Mouse (Mus musculus) forebrain, embryonic 12.5 days (tissue): ENCODE measurements at regions not wholly inside any gene's neighbourhood (a gene's known extent, or its start where the extent isn't known, plus 50 kb on each side); places are given as distances from the start of the nearest gene placed in this dataset.
"Not testable (repeated sequence)": the region's sequence is repeated elsewhere in the genome, so short reads cannot be mapped to it uniquely, and the experiment has no call there.

Source experiments
- ATAC-seq: fragments of 200-750 bp; cut with Nextera tagmentation; 2 replicates; pipeline ENCODE4 v1.8.0; 2017; ENCODE audit warnings: moderate TSS enrichment; ENCODE audit not compliant: low FRiP score
- H3K27ac ChIP-seq: fragments of 300-500 bp; sonication (generic); 2 replicates; pipeline ENCODE4 v1.5.1; 2016; ENCODE audit warnings: mild to moderate bottlenecking
- H3K27me3 ChIP-seq: fragments of 300-500 bp; sonication (generic); 2 replicates; pipeline ENCODE4 v1.6.1; 2016; ENCODE audit warnings: mild to moderate bottlenecking
- H3K36me3 ChIP-seq: fragments of 300-500 bp; sonication (generic); replicated peaks from 2 replicates; pipeline ENCODE4 v1.6.1; 2016; ENCODE audit warnings: mild to moderate bottlenecking
- H3K4me1 ChIP-seq: fragments of 300-500 bp; sonication (generic); 2 replicates; pipeline ENCODE4 v1.6.1; 2016
- H3K4me2 ChIP-seq: fragments of 300-500 bp; sonication (generic); 2 replicates; pipeline ENCODE4 v1.6.1; 2016; ENCODE audit warnings: mild to moderate bottlenecking, moderate library complexity
- H3K4me3 ChIP-seq: fragments of 300-500 bp; sonication (generic); replicated peaks from 2 replicates; pipeline ENCODE4 v1.5.1; 2016; ENCODE audit warnings: mild to moderate bottlenecking
- H3K9ac ChIP-seq: fragments of 300-500 bp; sonication (generic); 2 replicates; pipeline ENCODE4 v1.6.1; 2016; ENCODE audit warnings: mild to moderate bottlenecking
- H3K9me3 ChIP-seq: fragments of 300-500 bp; sonication (generic); 2 replicates; pipeline ENCODE4 v1.6.1; 2016
- WGBS: fragments of 180-500 bp; shearing (Covaris S2); methylation state at CpG from one replicate; pipeline ENCODE4 v1.1.7; 2016; 5-methylcytosine and 5-hydroxymethylcytosine counted together

DNA sequence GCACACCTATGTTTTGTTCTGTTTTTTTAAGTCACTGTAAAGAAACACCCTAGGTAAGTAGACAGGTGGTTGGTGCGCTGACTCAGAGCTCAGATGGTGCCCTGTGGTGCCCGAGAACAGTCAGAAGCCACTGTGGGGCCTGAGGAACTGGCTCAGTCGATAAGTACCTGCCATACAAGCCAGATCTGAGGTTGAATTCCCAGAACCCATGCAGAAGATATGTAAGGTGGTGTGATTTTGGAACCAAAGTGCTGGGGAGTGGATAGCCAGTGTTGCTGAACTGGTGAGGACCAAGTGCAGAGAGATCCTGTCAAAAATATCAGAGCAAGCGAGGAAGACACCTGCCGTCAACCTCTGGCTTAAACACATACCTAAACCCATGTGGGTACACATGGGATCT is 65.4 kb downstream of the Chst1 start:
- Histone ChIP-seq H3K27ac (no peak overlapping the region), H3K27me3 (0 out of 2 replicates have a peak, but pooled peaks cover 4% of the 10 kb centered on the region), H3K4me2 (no peak overlapping the region), H3K9ac (no peak overlapping the region), H3K9me3 (no peaks in the 10 kb centered on the region), H3K4me3 (no peak overlapping the region), H3K4me1 (peaks cover 23% of the 10 kb centered on the region), H3K36me3 (no peaks in the 10 kb centered on the region)
- WGBS, result 71% methylated on average over 5 of the region's 5 CpGs
- no peak for ATAC-seq

- no peak for ATAC-seq
- no peak overlapping the region for H3K4me3 ChIP-seq
- H3K27me3 ChIP-seq, result peaks cover 5% of the 10 kb centered on the region; the same call in 1 of the 2 replicates
- no peak overlapping the region for H3K27ac ChIP-seq
- H3K4me1 ChIP-seq, result peaks cover 26% of the 10 kb centered on the region
- H3K4me2 ChIP-seq, result no peak overlapping the region
- no peaks in the 10 kb centered on the region for H3K9me3 ChIP-seq
- WGBS, result 68% methylated on average over 1 of the region's 1 CpGs
- no peak overlapping the region for H3K9ac ChIP-seq
- H3K36me3 ChIP-seq, result no peaks in the 10 kb centered on the region
Observed at GRCm38 (mm10) chr2:92667192-92667591, 67.7 kb downstream of the Chst1 start.

DNA sequence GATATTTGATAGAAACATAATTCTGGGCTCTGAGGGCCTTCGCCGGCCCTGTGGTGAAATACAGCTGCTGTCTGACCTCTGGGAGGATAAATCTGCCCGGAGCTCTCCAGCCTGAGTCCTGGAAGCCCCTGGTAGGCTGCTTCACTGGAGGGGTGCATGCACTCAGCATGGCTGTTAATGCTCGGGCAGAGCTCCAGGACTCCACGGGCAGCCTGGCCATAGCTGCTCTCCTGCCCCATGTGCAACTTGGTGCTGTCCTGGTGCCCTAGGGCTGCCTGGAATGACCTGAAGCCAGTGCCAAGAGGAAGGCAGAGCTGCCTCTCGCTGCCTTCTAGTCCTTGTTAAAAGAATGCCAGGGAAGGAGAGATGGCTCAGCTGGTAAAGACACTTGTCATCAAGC is 68.2 kb downstream of the Chst1 start:
- no peaks in the 10 kb centered on the region for H3K9me3 ChIP-seq
- H3K4me3 ChIP-seq, result no peak overlapping the region
- H3K4me1 ChIP-seq, result peaks cover 26% of the 10 kb centered on the region
- 58% methylated on average over 6 of the region's 6 CpGs for WGBS
- ATAC-seq, result no peak
- no peaks in the 10 kb centered on the region for H3K36me3 ChIP-seq
- no peak overlapping the region for H3K27ac ChIP-seq
- no peak overlapping the region for H3K4me2 ChIP-seq
- no peak overlapping the region for H3K9ac ChIP-seq
- peaks cover 11% of the 10 kb centered on the region; the same call in 1 of the 2 replicates for H3K27me3 ChIP-seq

DNA sequence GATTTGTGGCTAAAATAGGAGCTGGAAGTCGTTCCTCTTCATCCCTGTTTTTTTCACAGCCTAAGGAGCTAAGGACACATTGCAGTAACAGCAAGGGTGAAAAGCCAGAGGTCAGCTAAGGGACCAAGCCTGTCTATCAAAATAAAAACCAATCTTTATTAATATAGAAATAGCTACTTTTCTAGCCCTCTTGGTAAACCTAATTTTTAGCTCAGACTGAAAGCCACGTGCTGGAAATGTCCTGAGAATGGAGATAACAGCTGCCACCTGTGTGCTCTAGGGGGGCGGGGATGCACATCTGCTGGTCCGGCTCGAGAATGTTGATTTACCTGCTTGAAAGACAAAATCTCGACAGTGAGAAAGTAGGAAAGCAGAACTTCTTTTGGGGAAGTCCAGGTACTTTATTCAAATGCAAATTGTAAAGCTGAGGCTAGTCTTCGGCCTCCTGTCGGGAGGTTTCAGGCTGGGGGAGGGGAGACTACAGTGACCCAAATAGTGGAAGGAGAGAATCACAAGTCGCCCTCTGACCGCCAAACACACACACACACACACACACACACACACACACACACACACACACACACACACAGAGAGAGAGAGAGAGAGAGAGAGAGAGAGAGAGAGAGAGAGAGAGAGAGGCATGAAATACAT is 70.0 kb downstream of the Chst1 start:
- WGBS, result 14% methylated on average over 10 of the region's 10 CpGs
- not testable (repeated sequence) for H3K4me3 ChIP-seq, H3K36me3 ChIP-seq

GRCm38 (mm10) chr2:92671586-92671985 is 72.1 kb downstream of the Chst1 start:
- Histone ChIP-seq H3K27me3 (peaks cover 13% of the 10 kb centered on the region; the same call in 1 of the 2 replicates), H3K9me3 (no peaks in the 10 kb centered on the region), H3K4me2 (no peak overlapping the region), H3K27ac (no peak overlapping the region), H3K36me3 (no peaks in the 10 kb centered on the region), H3K4me3 (no peak overlapping the region), H3K9ac (no peak overlapping the region), H3K4me1 (peaks cover 13% of the 10 kb centered on the region)
- ATAC-seq, result no peak
- WGBS, result 39% methylated on average over 5 of the region's 5 CpGs

More for the DNA sequence above, 70.0 kb downstream of the Chst1 start:
- Histone ChIP-seq H3K27me3 (peaks cover 11% of the 10 kb centered on the region; the same call in 1 of the 2 replicates), H3K4me1 (peaks cover 14% of the 10 kb centered on the region)
- ATAC-seq, H3K27ac ChIP-seq, H3K4me2 ChIP-seq, H3K9me3 ChIP-seq, H3K9ac ChIP-seq: not testable (repeated sequence)

DNA sequence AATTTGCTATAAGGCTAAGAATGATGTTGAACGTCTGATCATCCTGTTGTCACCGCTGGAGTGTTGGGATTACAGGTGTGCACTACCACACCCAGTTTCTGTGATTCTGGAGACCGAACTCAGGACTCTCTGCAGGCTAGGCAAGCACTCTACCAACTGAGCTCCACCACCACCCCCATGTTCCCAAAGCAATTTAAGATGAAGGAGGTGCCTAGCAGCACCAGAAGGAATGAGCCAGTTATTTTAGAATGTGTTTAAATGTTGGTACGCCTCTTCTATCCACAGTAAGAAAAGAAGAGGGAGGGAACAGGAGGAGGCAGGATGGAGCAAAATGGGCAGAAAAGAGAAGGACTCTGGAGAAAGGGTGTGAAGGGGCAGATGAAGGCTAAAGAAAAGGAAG is 72.6 kb downstream of the Chst1 start:
- peaks cover 10% of the 10 kb centered on the region; the same call in 1 of the 2 replicates for H3K27me3 ChIP-seq
- no peak overlapping the region for H3K27ac ChIP-seq
- no peaks in the 10 kb centered on the region for H3K9me3 ChIP-seq
- H3K4me1 ChIP-seq, result peaks cover 13% of the 10 kb centered on the region
- no peak for ATAC-seq
- WGBS, result 80% methylated on average over 4 of the region's 4 CpGs
- H3K9ac ChIP-seq, result no peak overlapping the region
- no peaks in the 10 kb centered on the region for H3K36me3 ChIP-seq
- H3K4me2 ChIP-seq, result no peak overlapping the region
- no peak overlapping the region for H3K4me3 ChIP-seq

GRCm38 (mm10) chr2:92673064-92673813 is 73.7 kb downstream of the Chst1 start:
- 90% methylated on average over 9 of the region's 9 CpGs for WGBS

GRCm38 (mm10) chr2:92673931-92674330 is 74.4 kb downstream of the Chst1 start:
- H3K4me3 ChIP-seq, result no peak overlapping the region
- H3K9ac ChIP-seq, result no peak overlapping the region
- H3K9me3 ChIP-seq, result no peaks in the 10 kb centered on the region
- peaks cover 10% of the 10 kb centered on the region; the same call in 1 of the 2 replicates for H3K27me3 ChIP-seq
- no peaks in the 10 kb centered on the region for H3K36me3 ChIP-seq
- peaks cover 8% of the 10 kb centered on the region for H3K4me1 ChIP-seq
- no peak overlapping the region for H3K27ac ChIP-seq
- no peak overlapping the region for H3K4me2 ChIP-seq
- ATAC-seq, result no peak
- WGBS, result 17% methylated on average over 4 of the region's 4 CpGs

More at GRCm38 (mm10) chr2:92673064-92673813, 73.7 kb downstream of the Chst1 start:
- ATAC-seq, result no peak
- Histone ChIP-seq H3K27ac (no peak overlapping the region), H3K4me2 (no peak overlapping the region), H3K4me1 (peaks cover 8% of the 10 kb centered on the region), H3K9me3 (no peaks in the 10 kb centered on the region), H3K27me3 (peaks cover 10% of the 10 kb centered on the region; the same call in 1 of the 2 replicates), H3K36me3 (no peaks in the 10 kb centered on the region), H3K4me3 (no peak overlapping the region), H3K9ac (no peak overlapping the region)

DNA sequence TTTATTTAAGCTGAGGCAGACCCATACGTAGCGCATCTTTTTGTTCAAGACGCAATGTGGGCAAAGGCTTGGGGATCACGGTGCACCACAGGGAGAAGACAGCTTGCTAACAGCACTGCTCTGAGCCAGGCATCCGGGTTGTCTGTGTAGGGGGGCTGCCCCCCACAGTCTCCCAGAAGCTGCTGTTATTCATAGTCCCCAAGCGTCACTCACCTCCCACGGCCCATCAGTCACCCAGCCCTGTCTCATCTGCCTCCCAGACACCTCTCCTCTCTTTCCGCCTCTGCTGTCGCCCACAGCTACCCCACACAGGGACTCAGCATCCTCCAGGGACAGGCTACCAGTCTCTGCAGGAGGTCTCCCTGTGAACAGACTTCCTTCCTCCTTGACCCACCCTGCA is 75.7 kb downstream of the Chst1 start:
- H3K27me3 ChIP-seq, result peaks cover 10% of the 10 kb centered on the region; the same call in 1 of the 2 replicates
- no peak overlapping the region for H3K9ac ChIP-seq
- no peak for ATAC-seq
- no peaks in the 10 kb centered on the region for H3K9me3 ChIP-seq
- H3K4me1 ChIP-seq, result no peaks in the 10 kb centered on the region
- H3K4me2 ChIP-seq, result no peak overlapping the region
- no peak overlapping the region for H3K27ac ChIP-seq
- H3K36me3 ChIP-seq, result no peaks in the 10 kb centered on the region
- no peak overlapping the region for H3K4me3 ChIP-seq
- 75% methylated on average over 9 of the region's 9 CpGs for WGBS

GRCm38 (mm10) chr2:92678276-92678930 is 78.9 kb downstream of the Chst1 start:
- Histone ChIP-seq H3K4me1 (no peaks in the 10 kb centered on the region), H3K27ac (no peak overlapping the region), H3K9ac (no peak overlapping the region), H3K4me2 (no peak overlapping the region), H3K4me3 (no peak overlapping the region), H3K36me3 (no peaks in the 10 kb centered on the region), H3K9me3 (no peaks in the 10 kb centered on the region), H3K27me3 (0 out of 2 replicates have a peak, but pooled peaks cover 3% of the 10 kb centered on the region)
- 78% methylated on average over 5 of the region's 5 CpGs for WGBS
- no peak for ATAC-seq

- ATAC-seq, result no peak
- 85% methylated on average over 3 of the region's 3 CpGs for WGBS
Observed at GRCm38 (mm10) chr2:92678999-92679704, 79.6 kb downstream of the Chst1 start.

GRCm38 (mm10) chr2:92682256-92682655 is 82.7 kb downstream of the Chst1 start:
- H3K4me1 ChIP-seq, result no peaks in the 10 kb centered on the region
- ATAC-seq, result no peak
- no peaks in the 10 kb centered on the region for H3K36me3 ChIP-seq
- WGBS, result 93% methylated on average over 9 of the region's 9 CpGs
- H3K4me2 ChIP-seq, result no peak overlapping the region
- H3K4me3 ChIP-seq, result no peak overlapping the region
- no peaks in the 10 kb centered on the region for H3K9me3 ChIP-seq
- no peak overlapping the region for H3K27ac ChIP-seq
- no peaks in the 10 kb centered on the region for H3K27me3 ChIP-seq
- no peak overlapping the region for H3K9ac ChIP-seq

More at GRCm38 (mm10) chr2:92678999-92679704, 79.6 kb downstream of the Chst1 start:
- Histone ChIP-seq H3K36me3 (no peaks in the 10 kb centered on the region), H3K9me3 (no peaks in the 10 kb centered on the region), H3K4me3 (no peak overlapping the region), H3K9ac (no peak overlapping the region), H3K4me2 (no peak overlapping the region), H3K4me1 (no peaks in the 10 kb centered on the region), H3K27ac (no peak overlapping the region), H3K27me3 (0 out of 2 replicates have a peak, but pooled peaks cover 3% of the 10 kb centered on the region)
